Mouse (Mus musculus): ENCODE data around the gene Ncstn. TPM values are rescaled to one million over a fixed set of nuclear protein-coding genes. Genes with fewer than 3 reads are reported as not detected.

The Ncstn gene
- polyA plus RNA-seq, 1 experiment: 143 TPM

- no peak for DNase-seq (ENCODE audit: low read depth)
Measured at GRCm38 (mm10) chr1:172072604-172073003, 10.0 kb downstream of the Ncstn start.

- DNase-seq (ENCODE audit: low read depth): no peak
Measured at GRCm38 (mm10) chr1:172071556-172071955, 11.0 kb downstream of the Ncstn start.

DNA sequence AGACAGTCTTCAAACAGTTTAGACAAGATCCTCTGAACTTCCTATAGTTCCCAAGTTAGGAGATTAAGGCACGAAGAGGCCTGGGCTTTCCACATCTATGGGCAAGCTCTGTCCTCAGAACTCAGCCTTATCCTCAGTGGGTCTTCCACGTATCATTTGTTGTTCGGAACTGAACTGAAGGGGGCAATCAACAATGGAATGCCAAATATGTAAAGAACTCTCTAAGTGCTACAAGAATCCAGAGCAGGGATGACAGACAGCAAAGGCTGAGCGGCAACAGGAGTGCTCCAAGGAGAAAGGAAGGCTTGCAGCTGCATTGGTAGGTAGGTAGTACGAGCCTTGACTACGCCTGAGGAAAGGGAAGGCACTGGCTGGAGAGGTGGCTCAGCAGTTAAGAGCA is 12.4 kb downstream of the Ncstn start:
- no peak for DNase-seq (ENCODE audit: low read depth)

DNA sequence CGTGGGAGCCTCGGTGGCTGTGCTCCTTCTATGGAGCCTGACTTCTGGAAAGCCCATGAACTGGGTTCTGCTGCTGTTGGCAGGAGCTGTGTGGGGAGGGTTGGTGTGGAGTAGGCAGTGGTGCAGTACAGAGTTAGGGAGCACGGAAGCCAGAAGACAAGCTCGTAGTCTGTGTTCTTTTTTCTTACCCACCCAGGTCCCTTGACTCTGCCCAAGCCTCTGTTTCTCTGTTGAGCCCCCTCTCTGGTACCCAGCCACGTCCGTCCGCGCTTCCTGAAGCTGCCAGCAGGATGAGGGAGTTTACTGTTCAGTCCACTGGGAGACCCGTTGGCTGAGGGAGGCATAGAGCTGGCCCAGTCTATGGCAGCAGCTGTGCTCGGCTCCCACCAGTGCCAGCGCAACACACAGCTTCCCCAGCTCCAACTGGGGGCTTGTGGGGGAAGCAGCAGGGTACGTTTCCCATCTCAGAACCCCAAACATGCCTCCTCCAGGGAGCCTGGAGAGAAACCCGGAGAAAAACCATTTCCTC is 17.9 kb downstream of the Ncstn start:
- no peak for DNase-seq (ENCODE audit: low read depth)

GRCm38 (mm10) chr1:172063291-172064023 is 19.1 kb downstream of the Ncstn start:
- no peak for DNase-seq (ENCODE audit: low read depth)

DNA sequence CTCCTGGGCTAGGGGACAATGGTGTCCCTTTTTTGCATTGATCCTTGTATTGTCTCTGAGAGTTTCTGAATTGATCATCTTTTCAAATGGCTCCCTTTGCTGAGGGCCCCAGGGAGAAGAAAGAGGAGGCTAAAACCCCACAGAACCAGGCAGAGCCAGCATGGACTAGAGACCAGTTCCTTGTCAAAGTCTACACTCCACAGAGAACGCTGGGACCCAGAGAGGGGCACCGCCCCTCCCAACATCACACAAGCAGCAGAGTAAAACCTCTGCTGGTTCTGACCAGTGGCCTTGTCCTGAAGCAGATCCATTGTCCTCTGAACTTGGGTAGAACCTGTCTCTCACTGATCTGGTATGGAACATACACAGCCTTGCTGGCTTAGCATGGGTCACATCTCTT is 20.5 kb downstream of the Ncstn start:
- no peak for DNase-seq (ENCODE audit: low read depth)

- DNase-seq (ENCODE audit: low read depth): no peak
Measured at GRCm38 (mm10) chr1:172061217-172061616, 21.4 kb downstream of the Ncstn start.

DNA sequence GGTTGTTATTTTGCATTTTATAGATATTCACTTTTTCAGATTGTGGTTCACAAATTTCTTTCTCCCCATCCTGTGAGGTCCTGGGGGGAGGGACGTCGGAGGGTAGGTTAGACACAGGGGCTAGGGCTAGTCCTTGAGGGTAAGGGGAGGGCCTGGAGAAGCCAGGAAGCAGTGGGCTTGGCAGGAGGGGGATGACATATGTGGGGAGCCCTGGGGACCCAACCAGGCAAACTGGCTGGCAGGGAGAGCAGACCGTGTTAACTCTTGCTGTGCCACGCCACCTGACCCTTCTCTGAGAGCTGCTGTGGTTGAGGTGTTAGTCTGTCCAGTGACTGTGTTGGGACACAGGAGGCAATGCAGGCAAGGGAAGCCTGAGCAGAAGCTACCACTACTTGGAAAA is 21.9 kb downstream of the Ncstn start:
- DNase-seq (ENCODE audit: low read depth): no peak

DNA sequence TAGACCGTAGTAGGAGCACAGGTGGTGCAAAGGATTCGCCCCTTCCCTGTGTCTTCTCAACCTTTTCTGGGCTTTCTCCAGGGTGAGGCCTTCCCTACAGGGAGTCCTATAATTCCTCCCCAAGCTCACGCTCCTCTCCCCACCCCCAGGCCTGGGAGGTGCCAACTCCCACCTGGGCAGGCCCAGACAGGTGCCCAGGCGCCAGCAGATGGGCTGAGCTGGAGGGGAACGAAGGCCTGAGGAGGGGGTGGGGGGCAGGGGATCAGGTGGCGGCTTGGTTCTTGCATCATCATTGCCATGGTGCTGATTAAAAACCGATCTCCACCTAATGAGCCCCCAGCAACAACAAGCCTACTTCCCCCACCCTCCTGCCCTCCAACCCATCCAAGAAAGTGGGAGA is 23.7 kb downstream of the Ncstn start:
- no peak for DNase-seq (ENCODE audit: low read depth)

DNA sequence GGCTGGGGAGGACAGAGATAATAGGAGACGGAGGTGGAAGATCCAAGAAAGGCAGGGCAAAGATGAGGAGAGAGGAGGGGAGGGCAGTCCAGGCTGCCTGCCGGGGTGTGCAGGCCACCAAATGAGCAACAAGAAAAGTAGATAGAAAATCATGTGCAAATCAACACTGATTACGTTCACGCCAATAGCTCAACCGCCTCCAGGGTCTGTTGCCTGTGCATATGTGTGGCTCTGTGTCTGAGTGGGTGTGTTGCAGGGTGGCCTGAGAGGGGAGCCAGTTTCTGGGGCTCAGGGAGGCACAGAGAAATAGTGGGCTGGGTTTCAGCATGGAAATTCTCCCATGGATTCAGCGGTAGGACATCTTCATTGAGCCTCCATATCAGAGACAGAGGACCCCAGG is 24.3 kb downstream of the Ncstn start:
- no peak for DNase-seq (ENCODE audit: low read depth)

GRCm38 (mm10) chr1:172057491-172057921 is 25.1 kb downstream of the Ncstn start, which contains the start of gene Nhlh1:
TSS of gene Nhlh1 (minus strand) at chr1:172057573.
- DNase-seq (ENCODE audit: low read depth): no peak

DNA sequence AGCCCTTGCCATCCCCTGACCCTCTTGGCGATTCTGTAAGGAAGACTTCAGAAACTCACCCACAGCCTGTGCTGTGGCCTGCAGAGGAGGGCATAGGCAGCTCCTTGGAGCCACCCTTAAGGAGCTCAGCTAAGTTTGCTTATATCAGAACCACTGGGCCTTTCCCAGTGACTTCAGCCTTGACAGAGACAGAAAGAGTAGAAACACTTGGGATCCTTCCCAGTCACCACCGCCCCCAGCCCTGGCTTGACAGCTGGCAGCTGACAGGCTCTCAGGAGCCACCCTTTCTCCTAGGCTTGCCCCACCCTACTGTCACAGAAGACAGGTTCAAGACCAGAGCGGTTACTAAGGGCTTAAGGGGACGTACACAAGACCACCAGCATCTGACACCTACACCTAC is 26.3 kb downstream of the Ncstn start:
- no peak for DNase-seq (ENCODE audit: low read depth)

DNA sequence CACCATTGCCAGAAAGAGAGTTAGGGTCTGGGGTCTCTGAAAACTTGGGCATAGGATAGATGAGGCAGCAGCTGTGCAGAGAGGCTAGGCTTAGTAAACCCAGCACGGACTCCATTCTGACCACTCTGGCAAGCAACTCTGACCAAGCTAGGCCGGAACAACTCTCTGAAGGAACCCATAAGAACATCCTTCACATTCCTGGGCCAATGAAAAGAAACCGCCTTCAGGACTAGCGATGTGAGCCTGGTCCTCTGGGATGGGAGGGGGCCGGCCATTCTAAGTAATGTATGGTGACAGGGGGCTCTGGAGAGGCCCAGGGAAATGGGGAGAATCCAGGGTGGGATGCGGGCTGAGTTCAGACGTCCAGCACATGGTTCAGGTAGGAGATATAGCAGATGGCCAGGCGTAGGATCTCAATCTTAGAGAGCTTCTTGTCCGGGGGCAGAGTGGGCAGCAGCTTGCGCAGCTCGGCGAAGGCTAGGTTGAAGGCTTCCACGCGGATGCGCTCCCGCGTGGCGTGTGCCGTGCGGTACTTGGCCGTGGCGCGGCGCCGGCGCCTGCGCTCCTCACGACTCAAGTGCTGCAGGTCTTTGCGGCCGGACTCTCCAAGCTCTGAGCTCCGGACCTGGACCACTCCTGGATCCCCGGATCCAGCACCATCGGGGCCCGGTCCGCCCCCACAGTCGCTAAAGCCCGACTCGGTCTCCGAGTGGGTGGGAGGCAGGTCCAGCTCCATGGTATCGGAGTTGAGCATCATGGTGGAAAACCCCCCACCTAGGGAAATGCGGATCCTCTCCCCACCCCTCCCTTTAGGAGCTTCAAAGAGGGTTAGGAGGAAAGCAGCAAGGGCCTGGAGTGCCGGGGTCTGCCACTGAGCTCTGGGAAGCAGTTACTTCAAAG is 28.8 kb downstream of the Ncstn start:
- no peak for DNase-seq (ENCODE audit: low read depth)

GRCm38 (mm10) chr1:172052766-172053279 is 29.8 kb downstream of the Ncstn start:
- DNase-seq (ENCODE audit: low read depth): no peak

DNA sequence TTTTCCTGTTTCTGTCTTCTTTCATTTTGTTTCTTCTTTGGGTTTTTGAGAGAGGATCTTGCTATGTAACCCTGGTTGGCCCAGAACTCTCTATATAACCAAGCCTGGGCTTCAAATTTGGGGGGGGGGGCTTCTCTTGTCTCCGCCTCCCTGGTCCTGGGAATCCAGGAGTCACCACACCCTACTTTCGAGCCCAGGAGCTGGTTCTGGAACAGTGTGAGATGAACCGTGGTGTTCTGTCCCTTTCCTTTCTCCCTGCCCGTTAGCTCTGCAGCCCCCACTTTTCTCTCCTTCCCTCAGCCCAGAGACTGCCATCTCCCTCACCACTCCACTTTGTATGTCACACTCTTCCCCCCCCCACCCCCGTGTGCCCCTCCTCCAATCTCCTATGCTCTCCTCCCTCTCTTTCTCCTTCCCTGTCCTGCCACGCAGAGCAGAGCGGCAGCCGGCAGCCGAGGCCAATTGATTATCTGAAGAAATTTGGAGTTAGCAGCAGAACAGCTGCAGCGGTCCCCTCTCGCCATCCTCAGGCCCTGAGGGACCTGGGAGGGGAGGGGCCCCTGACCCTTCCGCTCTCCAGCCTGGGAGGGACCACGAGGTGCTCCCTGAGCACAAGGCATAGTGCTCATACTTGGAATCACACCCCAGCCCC is 33.3 kb downstream of the Ncstn start:
- DNase-seq (ENCODE audit: low read depth): no peak

GRCm38 (mm10) chr1:172048241-172048734 is 34.3 kb downstream of the Ncstn start:
- no peak for DNase-seq (ENCODE audit: low read depth)

DNA sequence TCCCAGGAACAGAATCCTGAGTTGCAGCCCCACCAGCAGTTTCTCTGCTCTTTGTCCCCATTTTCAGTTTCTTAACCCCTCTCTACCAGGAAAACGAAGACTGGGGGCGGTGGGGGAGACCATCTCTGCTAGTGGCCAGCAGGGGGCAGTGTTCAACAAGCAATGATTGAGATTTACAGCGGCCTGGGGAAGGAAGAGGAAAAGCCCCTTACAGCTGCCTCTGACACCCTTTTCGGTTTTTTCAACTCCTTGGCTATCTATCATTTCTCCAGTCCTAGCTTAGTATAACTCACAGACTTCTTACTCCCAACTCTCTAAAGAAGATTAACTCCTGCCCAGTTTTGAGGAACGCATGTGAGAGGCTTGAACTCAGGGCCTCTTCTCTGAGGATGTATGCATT is 35.7 kb downstream of the Ncstn start:
- DNase-seq (ENCODE audit: low read depth): no peak

GRCm38 (mm10) chr1:172046410-172046809 is 36.2 kb downstream of the Ncstn start:
- DNase-seq (ENCODE audit: low read depth): no peak

- DNase-seq (ENCODE audit: low read depth): no peak
Measured at GRCm38 (mm10) chr1:172029914-172030313, 52.7 kb downstream of the Ncstn start.

GRCm38 (mm10) chr1:172028394-172029275 is 54.0 kb downstream of the Ncstn start, which contains the start of gene Vangl2:
TSS of gene Vangl2 (minus strand) at chr1:172028444.
- DNase-seq (ENCODE audit: low read depth): no peak

- DNase-seq (ENCODE audit: low read depth): no peak
Measured at GRCm38 (mm10) chr1:172027809-172028102, 54.8 kb downstream of the Ncstn start.

Data from gonadal fat pad, adult 2 months (tissue).